Mouse (Mus musculus) yolk sac, embryonic 10.5 days (tissue): ENCODE data around the gene Habp4.

Experiments
- DNase-seq: peaks from one replicate; pipeline ENCODE4 v3.0.0-alpha.2; 2017; ENCODE audit warnings: low spot score

Habp4 gene

DNA sequence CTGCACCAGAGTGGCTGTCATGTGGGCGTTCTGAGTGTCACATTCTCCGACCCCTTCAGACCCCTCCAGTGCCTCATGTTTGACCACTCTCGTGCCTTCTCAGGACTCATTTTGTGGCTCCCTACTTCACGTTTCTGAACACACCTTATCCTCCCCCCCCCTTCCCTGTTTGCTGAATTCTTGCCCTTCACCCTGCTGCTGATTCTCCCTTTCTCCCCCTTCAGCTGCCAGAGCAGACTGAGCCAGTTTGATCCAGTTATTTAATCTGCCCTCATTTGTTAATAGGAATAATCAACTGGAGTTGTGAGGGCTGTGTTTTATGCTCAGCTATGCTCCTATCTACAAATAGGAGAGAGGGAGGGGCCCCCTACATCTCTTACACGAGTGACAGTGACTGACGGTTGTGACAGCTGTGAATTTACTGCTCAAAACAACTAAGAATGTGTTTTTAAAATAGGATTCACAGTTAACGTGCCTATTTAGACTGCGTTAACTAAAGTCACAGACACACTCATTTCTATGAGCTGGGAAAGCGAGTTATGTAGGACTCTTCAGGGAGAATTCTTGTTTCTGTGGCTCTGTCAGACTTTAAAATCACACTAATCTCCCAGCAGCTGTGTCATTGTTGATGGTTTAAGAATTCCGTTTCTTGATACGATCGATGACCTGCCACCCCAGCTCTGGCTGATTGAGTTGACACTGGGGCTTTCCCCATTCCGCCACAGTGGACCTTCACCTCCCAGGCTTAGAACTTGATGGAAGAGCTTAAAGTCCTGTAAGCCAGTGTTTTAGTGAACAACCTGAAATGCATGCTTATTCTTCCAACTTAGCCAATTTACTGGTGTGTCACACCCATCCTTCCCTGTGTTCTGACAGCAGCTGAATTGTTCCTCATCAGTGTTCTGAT lies 17.4 kb downstream of the Habp4 start:
- DNase-seq, result peak; percentile 19

DNA sequence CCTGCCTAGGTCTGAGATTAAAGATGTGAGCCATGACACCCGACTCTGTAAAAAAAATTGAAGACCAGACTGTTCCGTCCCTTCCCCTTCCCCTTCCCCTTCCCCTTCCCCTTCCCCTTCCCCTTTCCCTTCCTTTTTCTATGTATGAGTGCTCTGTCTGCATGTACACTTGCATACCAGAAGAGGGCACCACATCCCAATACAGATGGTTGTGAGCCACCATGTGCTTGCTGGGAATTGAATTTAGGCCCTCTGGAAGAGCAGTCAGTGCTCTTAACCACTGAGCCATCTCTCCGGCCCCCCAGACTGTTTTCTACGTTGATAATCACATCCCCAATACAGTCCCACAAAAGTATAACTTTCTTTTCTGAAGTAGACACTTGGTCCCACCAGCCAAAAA lies 18.7 kb downstream of the Habp4 start:
- no peak for DNase-seq

DNA sequence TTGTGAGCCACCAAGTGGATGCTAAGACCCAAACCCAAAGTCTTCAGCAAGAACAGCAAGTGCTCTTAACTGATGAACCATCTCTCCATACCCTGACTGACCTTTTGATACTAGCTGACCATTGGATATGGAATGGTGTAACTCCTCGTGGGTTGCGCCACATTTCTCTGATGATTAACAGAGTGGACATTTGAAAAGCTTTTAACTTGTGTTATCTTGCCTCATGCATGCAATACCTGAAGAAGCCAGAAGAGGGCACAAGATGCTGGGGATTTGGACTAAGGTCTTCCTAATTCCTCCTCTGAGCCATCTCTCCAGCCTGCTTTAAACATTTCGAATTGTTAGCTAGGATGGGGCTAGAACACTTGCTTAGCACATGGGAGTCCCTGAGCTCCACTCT lies 19.3 kb downstream of the Habp4 start:
- DNase-seq, result peak; percentile 41

DNA sequence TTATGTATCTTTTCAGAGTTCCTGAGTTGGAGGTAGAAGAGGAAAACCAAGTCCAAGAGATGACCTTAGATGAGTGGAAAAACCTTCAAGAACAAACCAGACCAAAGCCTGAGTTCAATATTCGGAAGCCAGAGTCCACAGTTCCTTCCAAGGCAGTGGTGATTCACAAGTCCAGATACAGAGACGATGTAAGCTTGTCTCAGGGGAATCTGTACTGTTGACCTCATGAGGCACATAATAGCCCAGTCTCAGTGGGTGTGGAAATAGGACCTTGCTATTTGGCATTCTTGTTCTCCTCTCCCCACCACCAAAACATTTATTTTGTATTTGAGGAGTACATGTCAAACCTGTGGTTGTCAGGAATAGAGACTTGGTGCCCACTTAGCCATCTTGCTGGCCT lies 20.5 kb downstream of the Habp4 start:
- DNase-seq, result no peak

DNA sequence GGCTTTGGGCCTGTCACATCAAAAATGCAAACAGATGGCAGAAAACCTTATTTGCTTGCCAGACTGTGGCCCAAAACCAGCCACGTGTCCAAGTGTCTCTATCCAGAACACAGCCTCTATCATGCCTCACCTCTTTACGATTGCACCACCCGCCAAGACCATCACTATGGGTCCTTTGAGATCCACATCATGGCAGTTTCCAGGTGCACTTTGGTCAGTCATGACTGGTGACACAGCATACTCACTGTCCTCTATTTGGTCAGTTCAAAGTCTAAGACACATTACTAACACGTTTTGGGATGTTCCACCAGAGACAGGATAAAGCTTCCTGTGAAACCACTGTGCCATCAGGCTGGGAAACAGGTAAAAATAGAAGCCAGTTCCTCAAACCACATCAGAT lies 22.0 kb downstream of the Habp4 start:
- DNase-seq, result no peak

DNA sequence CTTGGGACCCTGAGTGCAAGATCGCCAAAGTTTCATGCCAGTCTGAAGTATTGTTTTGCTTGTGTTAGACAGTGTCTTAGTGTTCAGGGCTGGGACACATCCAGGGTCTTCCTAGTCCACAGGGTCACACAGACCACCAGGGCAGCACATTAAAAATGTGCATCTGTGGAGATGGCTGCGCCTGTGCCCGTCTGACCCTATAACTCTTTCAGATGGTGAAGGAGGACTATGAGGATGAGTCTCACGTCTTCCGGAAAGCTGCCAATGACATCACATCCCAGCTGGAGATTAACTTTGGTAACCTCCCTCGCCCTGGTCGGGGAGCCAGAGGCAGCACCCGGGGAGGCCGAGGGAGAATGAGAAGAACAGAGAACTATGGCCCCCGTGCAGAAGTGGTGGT lies 22.7 kb downstream of the Habp4 start:
- DNase-seq, result no peak

DNA sequence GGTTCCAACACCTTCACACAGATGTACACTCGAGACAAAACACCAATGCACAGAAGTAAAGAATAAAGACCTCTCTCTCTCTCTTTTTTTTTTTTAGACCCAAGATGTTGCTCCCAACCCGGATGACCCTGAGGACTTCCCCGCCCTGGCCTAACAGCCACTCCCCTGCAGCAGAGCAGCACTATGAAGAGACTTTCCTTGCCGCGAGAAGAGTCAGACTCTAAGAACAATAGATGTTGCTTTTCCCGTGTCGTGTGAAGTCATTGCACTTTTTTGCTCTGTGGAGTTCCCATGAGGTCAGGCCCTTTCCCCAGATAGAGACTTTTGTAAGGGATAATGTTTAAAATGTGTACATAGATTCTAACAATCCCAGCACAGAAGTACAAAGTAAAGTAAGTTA lies 23.6 kb downstream of the Habp4 start:
- DNase-seq, result no peak

DNA sequence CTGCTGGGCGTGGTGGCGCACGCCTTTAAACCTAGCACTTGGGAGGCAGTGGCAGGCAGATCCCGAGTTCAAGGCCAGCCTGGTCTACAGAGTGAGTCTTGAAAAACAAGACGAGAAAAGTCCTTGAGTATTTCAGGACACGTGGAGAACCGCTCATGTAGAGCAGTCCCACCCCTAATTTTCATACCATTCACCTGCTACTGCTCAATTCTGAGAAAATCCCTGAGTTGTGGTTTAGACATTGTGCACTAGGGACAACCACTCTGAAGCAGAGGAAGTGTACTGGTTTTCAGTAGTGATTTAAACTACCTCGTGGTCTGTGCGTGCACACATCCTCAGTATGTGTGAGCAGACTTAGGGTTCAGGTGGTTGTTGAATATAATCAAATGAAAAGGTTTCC lies 24.0 kb downstream of the Habp4 start:
- DNase-seq, result no peak

DNA sequence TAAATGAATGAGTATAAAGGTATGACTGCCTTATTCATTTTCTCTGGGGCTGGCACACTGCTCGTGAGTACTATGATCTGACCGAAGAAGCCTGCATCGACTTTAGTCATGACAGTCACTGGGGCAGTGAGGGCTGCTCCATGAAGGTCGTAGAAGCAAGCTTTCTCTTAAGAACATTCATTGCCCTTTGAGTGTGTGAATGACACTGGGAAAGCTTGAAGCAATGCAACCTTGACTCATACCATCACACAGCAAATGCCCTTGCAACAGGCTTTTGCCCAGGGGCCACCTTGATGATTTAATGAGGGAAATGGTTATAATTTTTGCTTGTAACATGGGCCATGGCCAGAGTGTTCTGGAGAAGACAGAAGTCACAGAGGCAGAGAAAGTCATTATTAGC lies 24.9 kb downstream of the Habp4 start:
- no peak for DNase-seq

DNA sequence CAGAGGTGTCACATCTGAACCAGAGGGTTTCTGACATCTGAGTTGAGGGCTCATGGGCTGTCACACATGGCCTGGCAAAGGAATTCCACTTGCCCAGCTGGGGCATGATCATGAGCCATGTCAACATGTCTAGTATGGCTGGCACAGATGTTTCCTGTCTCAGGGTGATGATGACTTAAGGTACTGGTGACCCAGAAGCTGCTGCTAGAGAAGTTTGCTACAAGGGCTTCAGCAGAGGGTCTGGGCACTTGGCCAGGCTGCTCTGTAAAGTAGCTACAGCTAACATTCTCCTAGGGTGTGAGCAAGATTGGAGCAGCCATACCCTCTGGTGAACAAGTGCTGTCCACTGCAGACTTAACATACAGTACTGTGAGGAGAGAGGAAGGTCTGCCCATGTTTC lies 25.4 kb downstream of the Habp4 start:
- DNase-seq, result no peak

DNA sequence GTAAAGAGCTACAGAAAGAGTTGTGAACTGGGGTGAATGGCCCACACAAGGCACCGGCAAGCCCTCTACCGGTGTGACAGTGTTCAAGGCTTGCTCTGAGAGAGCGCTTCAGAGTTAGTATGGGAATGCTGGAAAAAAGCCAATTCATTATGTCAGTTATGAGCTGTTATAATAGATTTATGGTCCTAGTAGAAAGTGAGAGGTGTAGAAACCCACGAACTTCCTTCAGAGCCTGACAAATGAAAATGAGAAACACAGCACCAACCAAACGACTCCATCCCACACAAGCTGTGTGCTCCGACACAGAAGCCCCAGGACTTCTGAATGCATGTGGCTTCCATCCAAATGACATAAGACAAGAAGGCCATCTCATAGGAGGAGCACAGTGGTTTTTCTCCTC lies 36.3 kb downstream of the Habp4 start:
- no peak for DNase-seq

DNA sequence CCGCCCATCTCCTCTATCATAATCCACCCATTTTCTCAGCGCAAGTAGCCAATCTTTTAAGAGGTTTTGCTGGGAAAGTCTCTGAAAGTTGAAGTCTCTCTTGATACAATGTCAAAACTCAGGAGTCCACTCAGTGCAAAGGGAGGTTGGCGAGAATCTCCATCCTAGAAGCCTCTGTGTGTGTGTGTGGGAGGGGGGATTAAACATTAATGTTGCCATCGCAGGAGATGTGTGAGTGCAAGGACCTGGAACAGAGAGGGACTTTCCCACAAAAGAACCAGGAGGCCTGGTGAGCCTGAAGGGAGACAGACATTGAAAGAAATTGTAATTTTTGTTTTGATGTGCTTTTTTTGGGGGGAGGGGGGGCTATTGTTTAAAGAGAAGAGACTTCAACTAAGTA lies 36.7 kb downstream of the Habp4 start:
- no peak for DNase-seq

DNA sequence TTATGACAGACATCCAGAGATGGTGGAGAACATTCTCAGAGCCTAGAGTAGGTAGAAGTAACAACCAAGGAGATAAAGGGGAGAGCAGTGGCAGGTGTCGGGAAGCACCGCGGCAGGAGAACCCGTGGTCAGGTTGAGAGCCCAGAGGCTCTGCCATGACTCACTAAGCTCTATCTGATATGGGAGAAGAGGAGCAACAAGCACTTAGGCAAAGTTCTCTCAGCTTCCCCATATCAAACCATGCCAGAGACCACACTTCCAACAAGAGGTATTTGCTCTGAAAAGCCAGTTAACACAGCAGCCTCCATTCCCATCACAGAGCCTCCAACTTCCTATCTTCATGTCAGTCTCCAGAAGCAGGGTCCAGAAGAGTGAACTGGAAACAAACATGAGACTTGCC lies 39.3 kb downstream of the Habp4 start:
- no peak for DNase-seq

DNA sequence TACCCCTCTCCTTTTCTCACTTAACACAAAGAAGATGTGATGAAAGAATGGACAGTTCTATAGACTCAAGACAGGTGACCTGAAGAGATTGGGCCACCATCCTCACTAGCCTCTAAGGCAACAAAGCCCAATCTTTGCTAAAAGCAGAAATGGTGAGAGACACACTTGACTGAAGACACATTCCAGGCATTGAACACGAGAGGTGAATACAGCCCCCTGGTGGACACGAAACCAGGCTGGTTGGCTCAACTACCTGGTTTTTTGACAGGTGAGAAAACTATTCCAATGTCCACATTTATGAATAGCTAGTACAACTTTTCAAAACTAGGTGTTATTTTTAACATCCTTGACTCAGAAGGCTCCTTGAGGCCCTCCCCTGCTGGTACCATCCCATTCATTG lies 43.1 kb downstream of the Habp4 start:
- DNase-seq, result no peak

DNA sequence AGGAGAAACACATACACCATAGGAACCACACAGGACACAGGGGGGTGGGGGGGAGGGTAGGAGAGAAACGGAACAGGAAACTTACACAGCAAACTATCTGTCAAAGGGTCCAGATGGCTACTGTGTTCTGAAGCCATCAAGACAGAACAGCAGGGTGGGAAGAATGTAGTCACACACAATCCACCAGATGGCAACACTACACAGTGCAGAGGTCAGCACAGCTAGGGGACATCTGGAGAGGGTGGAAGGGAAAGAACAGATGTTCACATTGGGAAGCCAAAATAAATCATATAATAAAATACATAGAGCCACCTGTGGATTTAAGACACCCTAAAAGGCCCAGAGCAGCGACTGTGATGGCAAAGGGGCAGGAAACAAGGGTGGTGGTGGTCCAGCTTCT lies 43.6 kb downstream of the Habp4 start:
- DNase-seq, result peak; percentile 19

DNA sequence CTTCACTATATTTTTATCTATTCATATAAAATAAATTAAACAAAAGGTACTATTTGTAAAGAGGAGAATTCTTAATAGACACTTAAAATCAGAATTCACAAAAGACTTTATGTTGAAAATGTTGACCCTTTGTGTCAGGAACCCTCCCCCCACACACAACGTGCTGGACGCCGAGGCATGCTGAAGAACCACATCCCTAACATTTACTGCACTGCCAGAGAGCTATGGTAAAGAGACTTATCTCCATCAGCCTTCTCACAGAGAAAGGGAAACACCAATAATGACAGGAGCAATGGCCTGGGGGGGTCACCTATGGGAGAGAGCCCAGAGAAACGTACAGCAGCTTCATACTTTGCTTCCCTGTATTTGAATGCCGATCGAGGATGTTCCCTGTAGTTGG lies 46.5 kb downstream of the Habp4 start:
- no peak for DNase-seq

DNA sequence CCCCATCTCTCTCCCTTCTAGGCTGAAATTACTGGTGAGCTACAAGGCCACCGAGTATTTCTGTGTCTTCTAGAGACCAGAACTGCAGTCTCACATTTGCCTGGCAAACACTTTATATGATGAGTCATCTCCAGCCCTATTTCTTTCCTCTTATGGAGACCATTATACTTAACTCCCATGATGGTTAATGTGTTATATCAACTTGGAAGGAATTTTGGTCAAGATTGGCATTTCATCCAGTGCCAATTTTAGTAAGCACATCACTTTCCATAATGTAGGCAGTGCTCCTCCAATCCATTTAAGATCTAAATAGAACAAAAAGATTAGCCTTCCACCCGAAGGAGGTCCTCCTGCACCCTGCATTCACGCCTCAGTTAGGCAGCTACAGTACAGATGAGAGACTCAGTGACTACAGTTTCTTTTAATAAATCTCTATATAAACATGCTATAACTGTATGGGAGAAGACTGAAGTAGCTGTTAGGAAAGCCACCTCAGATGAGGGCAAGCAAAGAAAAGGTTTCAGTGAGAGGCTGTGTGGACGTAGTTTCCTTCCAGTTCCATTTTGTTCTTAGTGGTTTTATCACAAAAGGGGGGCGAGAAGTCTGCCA lies 50.5 kb downstream of the Habp4 start:
- no peak for DNase-seq

DNA sequence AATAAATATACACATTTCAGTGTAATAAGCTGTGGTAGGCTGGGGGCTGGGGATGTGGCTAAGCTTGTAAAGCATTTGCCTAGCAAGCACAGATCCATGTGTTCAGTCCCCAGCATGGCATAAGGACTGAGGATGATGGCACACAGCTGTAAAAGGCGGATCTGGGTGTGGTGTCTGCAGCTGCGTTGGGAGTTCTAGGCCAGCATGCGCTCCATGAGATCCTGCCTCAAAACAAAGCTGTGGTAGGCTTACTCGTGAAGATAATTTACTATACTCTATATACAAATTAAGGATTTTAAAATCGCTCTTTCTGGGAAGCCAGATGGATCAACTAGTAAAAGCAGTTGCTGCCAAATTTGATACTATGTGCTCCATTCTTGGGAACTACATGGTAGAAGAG lies 53.3 kb downstream of the Habp4 start:
- no peak for DNase-seq

DNA sequence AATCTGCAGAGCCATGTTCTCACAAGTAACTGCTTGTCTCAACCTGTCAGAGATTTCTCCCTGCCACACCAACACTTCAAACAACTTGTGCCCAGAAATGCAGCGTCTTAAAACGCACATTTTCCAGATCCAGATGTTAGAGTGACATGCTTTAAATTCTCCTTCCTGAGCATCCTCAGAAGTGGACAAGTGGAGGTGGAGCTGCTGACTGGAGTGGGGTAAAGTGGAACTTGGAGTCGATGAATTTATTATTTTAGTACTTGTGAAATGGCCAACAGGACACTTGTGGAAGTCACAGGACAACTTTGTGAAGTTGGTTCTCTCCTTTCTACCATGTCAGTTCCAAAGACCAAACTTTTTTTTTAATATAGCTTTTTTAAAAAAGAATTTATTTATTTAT lies 64.1 kb downstream of the Habp4 start:
- no peak for DNase-seq

DNA sequence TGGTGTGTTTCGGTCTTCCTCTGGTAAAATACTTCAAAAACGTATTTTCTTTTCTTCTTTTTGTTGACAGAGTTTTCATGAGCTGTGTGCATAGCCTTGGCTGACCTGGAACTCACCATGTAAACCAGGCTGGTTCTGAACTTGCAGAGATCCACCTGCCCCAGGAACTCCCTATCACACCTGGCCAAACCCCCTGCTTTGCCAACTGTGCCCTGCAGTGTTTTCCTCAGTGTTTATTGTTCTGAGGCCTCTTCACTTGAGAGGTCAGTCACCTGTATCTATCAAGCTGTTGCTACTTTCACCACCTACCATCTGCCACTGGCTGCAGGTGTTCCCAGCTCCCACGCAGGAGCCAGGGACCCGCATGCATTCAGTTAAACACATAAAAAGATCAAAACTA lies 65.1 kb downstream of the Habp4 start:
- no peak for DNase-seq

DNA sequence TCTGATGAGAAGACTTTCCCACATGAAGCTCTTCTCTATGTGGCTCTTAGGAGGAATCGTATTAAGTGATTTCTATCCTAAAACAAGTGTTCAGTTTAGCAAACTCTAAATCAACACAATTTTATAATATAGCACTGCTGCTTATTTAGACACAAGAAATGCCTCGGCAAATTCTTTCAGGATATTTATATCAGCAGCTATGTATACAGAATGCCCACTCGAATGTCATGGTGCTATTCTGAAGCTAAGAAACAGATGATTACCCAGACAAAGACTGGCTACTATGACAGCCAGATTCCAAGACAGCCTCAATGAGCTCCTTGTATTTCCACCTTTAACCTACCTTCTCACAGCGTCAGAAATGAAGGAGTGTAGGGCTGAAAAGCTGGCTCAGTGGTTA lies 71.5 kb downstream of the Habp4 start:
- DNase-seq, result no peak

DNA sequence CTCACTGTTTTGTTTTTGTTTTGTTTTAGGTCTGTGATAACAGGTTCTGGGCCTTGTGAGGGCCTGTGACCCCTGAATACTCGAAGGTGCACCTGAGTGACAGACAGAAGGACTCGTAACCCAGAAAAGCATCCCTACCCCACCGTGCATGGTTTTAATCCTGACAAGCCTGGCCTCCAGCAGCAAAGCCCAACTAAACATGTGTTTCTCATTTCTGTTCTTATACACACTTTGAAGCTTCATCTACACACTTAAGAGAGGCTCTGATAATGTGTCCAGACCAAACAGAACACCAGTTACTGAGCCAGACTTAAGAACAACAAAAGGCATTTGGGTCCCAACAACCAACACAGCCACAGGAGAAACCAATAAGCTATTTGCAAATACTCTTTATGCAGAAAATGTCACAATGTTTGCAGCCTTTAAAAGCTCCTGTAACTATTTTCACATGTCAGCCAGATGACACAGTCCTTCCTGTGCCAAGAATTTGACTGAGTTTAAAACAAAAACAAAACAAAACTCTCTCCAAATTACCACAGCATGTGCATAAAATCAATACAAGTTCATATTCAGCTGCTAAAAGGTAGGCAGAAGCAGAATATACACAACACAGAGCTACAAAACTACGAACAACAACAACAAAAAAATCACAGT lies 73.6 kb downstream of the Habp4 start:
- no peak for DNase-seq

DNA sequence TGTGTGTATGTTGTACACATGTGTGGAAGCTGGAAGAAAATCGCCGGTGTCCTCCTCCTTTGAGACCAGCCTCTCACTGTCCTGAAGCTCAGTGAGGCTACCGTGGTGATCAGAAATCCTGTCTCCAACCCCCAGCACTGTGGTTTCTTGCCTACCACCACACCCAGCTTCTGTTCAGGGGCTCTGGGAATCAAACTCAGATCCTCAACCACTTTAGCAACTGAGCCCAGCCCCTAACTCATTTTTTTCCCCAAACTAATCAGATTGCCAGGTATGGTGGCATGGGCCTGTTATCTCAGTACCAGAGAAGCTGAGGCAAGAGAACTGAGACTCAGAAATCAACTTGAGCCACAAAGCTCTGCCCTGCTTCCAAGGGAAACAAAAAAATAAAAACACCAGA lies 74.2 kb downstream of the Habp4 start:
- no peak for DNase-seq
